Mouse (Mus musculus) limb, embryonic 13.5 days (tissue): ENCODE measurements around the gene Krt82. TPM values are rescaled to one million over a fixed set of nuclear protein-coding genes. Genes with fewer than 3 reads are reported as not detected.

Experiments
- ATAC-seq: fragments of 200-750 bp; cut with Nextera tagmentation; 2 replicates; pipeline ENCODE4 v1.8.0; 2017; ENCODE audit warnings: low read depth, moderate number of reproducible peaks, moderate TSS enrichment; ENCODE audit not compliant: low FRiP score
- H3K27ac ChIP-seq: fragments of 300-500 bp; sonication (generic); 2 replicates; pipeline ENCODE4 v1.5.1; 2015; ENCODE audit warnings: inconsistent platforms, mild to moderate bottlenecking, moderate library complexity
- H3K27me3 ChIP-seq: fragments of 300-500 bp; sonication (generic); 2 replicates; pipeline ENCODE4 v1.6.1; 2015; ENCODE audit warnings: mild to moderate bottlenecking, inconsistent platforms
- H3K36me3 ChIP-seq: fragments of 300-500 bp; sonication (generic); 2 replicates; pipeline ENCODE4 v1.6.1; 2015; ENCODE audit warnings: inconsistent platforms, mild to moderate bottlenecking, moderate library complexity
- H3K4me1 ChIP-seq: fragments of 300-500 bp; sonication (generic); 2 replicates; pipeline ENCODE4 v1.6.1; 2015; ENCODE audit warnings: inconsistent platforms
- H3K4me2 ChIP-seq: fragments of 300-500 bp; sonication (generic); replicated peaks from 2 replicates; pipeline ENCODE4 v1.6.1; 2015; ENCODE audit warnings: inconsistent platforms, mild to moderate bottlenecking, moderate library complexity
- H3K4me3 ChIP-seq: fragments of 300-500 bp; sonication (generic); 2 replicates; pipeline ENCODE4 v1.5.1; 2015; ENCODE audit warnings: moderate library complexity, mild to moderate bottlenecking, inconsistent platforms
- H3K9ac ChIP-seq: fragments of 300-500 bp; sonication (generic); 2 replicates; pipeline ENCODE4 v1.6.1; 2015; ENCODE audit warnings: mild to moderate bottlenecking, inconsistent platforms
- H3K9me3 ChIP-seq: fragments of 300-500 bp; sonication (generic); 2 replicates; pipeline ENCODE4 v1.6.1; 2016; ENCODE audit warnings: inconsistent platforms
- WGBS: fragments of 180-500 bp; shearing (Covaris S2); methylation state at CpG from one replicate; pipeline ENCODE4 v1.1.7; 2015; 5-methylcytosine and 5-hydroxymethylcytosine counted together
- microRNA-seq: library from miRNA; unstranded; fragments of <30 nt; microRNA quantifications from one replicate; pipeline ENCODE4, GENCODE M21; 2016
- polyA plus RNA-seq: library from polyadenylated mRNA; unstranded; fragments of >200 nt; fragmentation: Nextera tagmentation; extraction: Ambion mirVana; gene quantifications from 2 replicates; pipeline ENCODE4 v1.2.1, GENCODE M21; 2015

Krt82 gene
- polyA plus RNA-seq, 1 experiment from 2014 or later: not detected

GRCm38 (mm10) chr15:101506896-101507758 lies 43.3 kb downstream of the Krt82 start:
- Histone ChIP-seq H3K27me3 (peaks cover 14% of the 10 kb centered on the region; the same call in 1 of the 2 replicates), H3K27ac (no peak overlapping the region), H3K4me3 (no peak overlapping the region), H3K4me1 (0 out of 2 replicates have a peak, but pooled peaks cover 5% of the 10 kb centered on the region), H3K9me3 (no peaks in the 10 kb centered on the region), H3K36me3 (no peaks in the 10 kb centered on the region), H3K9ac (no peak overlapping the region), H3K4me2 (no peak overlapping the region)
- WGBS: 50% methylated on average over 14 of the region's 14 CpGs
- ATAC-seq: no peak

GRCm38 (mm10) chr15:101497181-101497580 lies 53.3 kb downstream of the Krt82 start:
- no peak overlapping the region for H3K9ac ChIP-seq
- no peak overlapping the region for H3K27ac ChIP-seq
- H3K4me2 ChIP-seq: no peak overlapping the region
- H3K4me1 ChIP-seq: peaks cover 21% of the 10 kb centered on the region
- ATAC-seq: no peak
- H3K27me3 ChIP-seq: peaks cover 6% of the 10 kb centered on the region; the same call in 1 of the 2 replicates
- WGBS: 64% methylated on average over 2 of the region's 2 CpGs
- H3K36me3 ChIP-seq: no peaks in the 10 kb centered on the region
- H3K9me3 ChIP-seq: no peaks in the 10 kb centered on the region
- no peak overlapping the region for H3K4me3 ChIP-seq

DNA sequence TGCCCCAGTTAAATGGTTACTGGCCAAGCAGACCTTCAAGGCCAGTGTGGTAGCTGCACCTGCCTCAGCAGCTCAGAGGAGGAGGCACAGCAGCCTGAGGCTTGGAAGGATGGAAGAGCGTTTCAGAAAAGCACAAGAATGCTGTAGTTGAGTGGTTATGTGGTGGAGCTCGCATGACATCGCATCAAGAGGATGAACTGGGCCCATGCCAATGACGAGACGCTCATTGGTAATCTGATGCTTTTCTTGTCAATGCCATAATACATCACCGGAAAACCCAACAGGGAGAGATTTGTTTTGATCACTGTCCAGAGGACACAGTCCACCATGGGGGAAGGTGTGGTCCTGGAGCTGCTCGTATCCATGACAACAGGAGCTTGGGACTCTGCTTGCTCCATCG lies 55.2 kb downstream of the Krt82 start:
- Histone ChIP-seq H3K27me3 (0 out of 2 replicates have a peak, but pooled peaks cover 2% of the 10 kb centered on the region), H3K4me3 (no peak overlapping the region), H3K9ac (no peak overlapping the region), H3K27ac (no peak overlapping the region), H3K4me1 (peaks cover 21% of the 10 kb centered on the region), H3K9me3 (no peaks in the 10 kb centered on the region), H3K4me2 (no peak overlapping the region), H3K36me3 (no peaks in the 10 kb centered on the region)
- no peak for ATAC-seq
- WGBS: 81% methylated on average over 8 of the region's 8 CpGs

- no peak overlapping the region; the same call in 1 of the 2 replicates for H3K27ac ChIP-seq
- no peak overlapping the region for H3K9ac ChIP-seq
- no peak overlapping the region for H3K4me2 ChIP-seq
- no peaks in the 10 kb centered on the region for H3K36me3 ChIP-seq
- WGBS: 28% methylated on average over 1 of the region's 1 CpGs
- no peaks in the 10 kb centered on the region for H3K9me3 ChIP-seq
- peaks cover 21% of the 10 kb centered on the region for H3K4me1 ChIP-seq
- ATAC-seq: no peak
- 0 out of 2 replicates have a peak, but pooled peaks cover 2% of the 10 kb centered on the region for H3K27me3 ChIP-seq
- no peak overlapping the region for H3K4me3 ChIP-seq
These were observed 56.3 kb downstream of the Krt82 start for GRCm38 (mm10) chr15:101494203-101494602.

DNA sequence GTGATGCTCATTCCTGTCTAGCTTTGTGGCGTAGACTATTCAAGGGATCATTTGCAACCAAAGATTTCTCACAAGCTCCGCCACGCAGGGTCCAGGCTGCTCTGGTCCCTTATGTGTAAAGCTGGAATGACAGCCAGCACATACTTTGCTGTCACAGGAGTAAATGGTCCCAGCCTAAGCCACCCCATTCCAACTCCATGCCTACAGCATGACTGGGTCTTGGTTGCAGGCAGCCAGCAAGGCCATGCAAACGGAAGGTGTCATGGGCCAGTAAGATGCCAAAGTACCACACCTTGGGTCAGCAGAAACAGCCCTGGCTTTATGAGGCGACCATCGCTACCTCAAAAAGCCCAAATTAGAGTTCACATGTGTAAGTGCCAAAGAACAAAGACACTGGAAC lies 56.8 kb downstream of the Krt82 start:
- Histone ChIP-seq H3K27ac (no peak overlapping the region), H3K36me3 (no peaks in the 10 kb centered on the region), H3K4me2 (no peak overlapping the region), H3K4me1 (peaks cover 21% of the 10 kb centered on the region), H3K9ac (no peak overlapping the region), H3K4me3 (no peak overlapping the region), H3K27me3 (0 out of 2 replicates have a peak, but pooled peaks cover 2% of the 10 kb centered on the region), H3K9me3 (no peaks in the 10 kb centered on the region)
- 88% methylated on average over 6 of the region's 6 CpGs for WGBS
- no peak for ATAC-seq

GRCm38 (mm10) chr15:101492718-101493117 lies 57.7 kb downstream of the Krt82 start:
- Histone ChIP-seq H3K27me3 (no peaks in the 10 kb centered on the region), H3K9me3 (no peaks in the 10 kb centered on the region), H3K4me2 (no peak overlapping the region), H3K27ac (no peak overlapping the region), H3K4me3 (no peak overlapping the region), H3K36me3 (no peaks in the 10 kb centered on the region), H3K9ac (no peak overlapping the region), H3K4me1 (peaks cover 21% of the 10 kb centered on the region)
- 43% methylated on average over 8 of the region's 8 CpGs for whole genome bisulfite sequencing
- no peak for ATAC-seq

DNA sequence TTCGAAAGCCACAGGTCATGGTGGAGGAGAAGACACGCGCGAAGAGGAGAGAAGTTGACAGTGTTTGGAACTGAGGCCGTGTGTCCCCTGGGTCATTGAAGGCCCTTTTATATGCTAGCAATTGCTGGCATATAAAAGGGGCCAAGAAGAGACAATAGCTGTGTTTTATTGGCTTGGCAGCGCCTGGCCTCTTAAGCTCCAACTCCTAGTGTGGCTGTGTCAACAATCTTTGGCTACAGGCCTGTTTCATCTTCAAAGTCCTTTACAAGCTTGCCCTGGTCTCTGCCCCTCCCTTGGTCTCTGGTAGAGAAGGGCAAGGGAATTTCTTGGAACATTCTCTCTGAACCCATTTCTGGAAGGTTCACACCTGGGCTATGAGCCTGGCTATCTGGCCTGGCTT lies 59.0 kb downstream of the Krt82 start, which contains the start of gene Krt83:
Krt83 (minus strand) TSS at position 82 of the 400 bp plus-strand sequence.
- Histone ChIP-seq H3K36me3 (no peaks in the 10 kb centered on the region), H3K9me3 (no peaks in the 10 kb centered on the region), H3K27ac (no peak within 1 kb of the TSS), H3K4me1 (peaks cover 14% of the 10 kb centered on the region), H3K4me3 (no peak within 1 kb of the TSS), H3K4me2 (no peak within 1 kb of the TSS), H3K9ac (no peak within 1 kb of the TSS), H3K27me3 (no peaks in the 10 kb centered on the region)
- 53% methylated on average over 6 of the region's 6 CpGs for WGBS
- ATAC-seq: no peak

Small RNA genes lying within 50 kb of the gene (microRNA-seq; reads per million reads assigned to microRNA genes)
- gene Gm44393 (not detected), gene Gm44460 (not detected)

Other genes with a start within 250 kb of the Krt82 start
- 0.75 and 1.0 TPM in 2 replicates for gene Krt80, start 180.5 kb downstream of the Krt82 start, polyA plus RNA-seq
- 23.2 and 24.4 TPM in 2 replicates for gene Krt7, start 139.6 kb downstream of the Krt82 start, polyA plus RNA-seq
- gene Krt87, start 111.9 kb downstream of the Krt82 start, polyA plus RNA-seq: 1.3 and 1.7 TPM in 2 replicates
- gene Krt88, start 102.9 kb downstream of the Krt82 start, polyA plus RNA-seq: not detected in 2 replicates
- gene Krt81, start 86.9 kb downstream of the Krt82 start, polyA plus RNA-seq: not detected in 2 replicates
- gene Krt86, start 77.2 kb downstream of the Krt82 start, polyA plus RNA-seq: not detected in 2 replicates
- gene Krt83, start 59.2 kb downstream of the Krt82 start, polyA plus RNA-seq: not detected in 2 replicates
- gene Gm49425, start 33.4 kb downstream of the Krt82 start, polyA plus RNA-seq: 0.50 TPM in 1 of 2 replicates, not detected in the other
- 0.09 and 0.13 TPM in 2 replicates for gene Krt84, start 17.8 kb downstream of the Krt82 start, polyA plus RNA-seq
- 0.08 TPM in 1 of 2 replicates, not detected in the other for gene Krt90, start 12.3 kb upstream of the Krt82 start, polyA plus RNA-seq
- gene Krt75, start 23.2 kb upstream of the Krt82 start, polyA plus RNA-seq: 0.31 and 0.52 TPM in 2 replicates
- gene Gm5414, start 77.5 kb upstream of the Krt82 start, polyA plus RNA-seq: not detected in 2 replicates
- not detected in 2 replicates for gene Gm5478, start 96.7 kb upstream of the Krt82 start, polyA plus RNA-seq
- not detected in 2 replicates for gene Krt6b, start 129.6 kb upstream of the Krt82 start, polyA plus RNA-seq
- gene Krt6a, start 143.6 kb upstream of the Krt82 start, polyA plus RNA-seq: 1.1 and 1.7 TPM in 2 replicates
- 199 and 235 TPM in 2 replicates for gene Krt5, start 162.2 kb upstream of the Krt82 start, polyA plus RNA-seq
- gene Krt71, start 192.4 kb upstream of the Krt82 start, polyA plus RNA-seq: not detected in 2 replicates
- 0.11 and 0.49 TPM in 2 replicates for gene Krt72, start 235.8 kb upstream of the Krt82 start, polyA plus RNA-seq